Mouse (Mus musculus) brain, adult 2 months (tissue): ENCODE data around the gene Gm21149.
"Not testable (repeated sequence)": the region's sequence is repeated elsewhere in the genome, so short reads cannot be mapped to it uniquely, and the experiment has no call there.

Source experiments
- DNase-seq: peaks from one replicate; pipeline ENCODE4 v3.0.0; 2011; ENCODE audit warnings: low read depth, low spot score

The Gm21149 gene

GRCm38 (mm10) chr5:15476423-15476822 is at the start of gene Gm21149:
Gene Gm21149 (minus strand): TSS chr5:15476523.
- DNase-seq, result not testable (repeated sequence)

- DNase-seq, result not testable (repeated sequence)
Measured at GRCm38 (mm10) chr5:15522470-15522869, 46.1 kb upstream of the Gm21149 start.

GRCm38 (mm10) chr5:15522028-15522427 is 45.7 kb upstream of the Gm21149 start:
- not testable (repeated sequence) for DNase-seq

GRCm38 (mm10) chr5:15520418-15520817 is 44.1 kb upstream of the Gm21149 start:
- DNase-seq, result not testable (repeated sequence)

- DNase-seq, result not testable (repeated sequence)
Measured at GRCm38 (mm10) chr5:15517150-15517549, 40.8 kb upstream of the Gm21149 start.

- DNase-seq, result not testable (repeated sequence)
Measured at GRCm38 (mm10) chr5:15512236-15512635, 35.9 kb upstream of the Gm21149 start.

GRCm38 (mm10) chr5:15509911-15510310 is 33.6 kb upstream of the Gm21149 start:
- DNase-seq, result not testable (repeated sequence)

- not testable (repeated sequence) for DNase-seq
Measured at GRCm38 (mm10) chr5:15508460-15509451, 32.4 kb upstream of the Gm21149 start.

- DNase-seq, result not testable (repeated sequence)
Measured at GRCm38 (mm10) chr5:15507757-15508459, 31.6 kb upstream of the Gm21149 start.

- DNase-seq, result no peak
Measured at GRCm38 (mm10) chr5:15507309-15507619, 30.9 kb upstream of the Gm21149 start.

GRCm38 (mm10) chr5:15506575-15507308 is 30.4 kb upstream of the Gm21149 start:
- DNase-seq, result peak; percentile 69

- peak; percentile 14 for DNase-seq
Measured at GRCm38 (mm10) chr5:15498774-15499400, 22.6 kb upstream of the Gm21149 start.

- not testable (repeated sequence) for DNase-seq
Measured at GRCm38 (mm10) chr5:15498350-15498749, 22.0 kb upstream of the Gm21149 start.

GRCm38 (mm10) chr5:15490934-15491333 is 14.6 kb upstream of the Gm21149 start:
- DNase-seq, result not testable (repeated sequence)

- DNase-seq, result no peak
Measured at GRCm38 (mm10) chr5:15488743-15489142, 12.4 kb upstream of the Gm21149 start.

- peak; percentile 4 for DNase-seq
Measured at GRCm38 (mm10) chr5:15484616-15485015, 8.3 kb upstream of the Gm21149 start.

GRCm38 (mm10) chr5:15483576-15483975 is 7.3 kb upstream of the Gm21149 start:
- DNase-seq, result not testable (repeated sequence)

- not testable (repeated sequence) for DNase-seq
Measured at GRCm38 (mm10) chr5:15482815-15483214, 6.5 kb upstream of the Gm21149 start.

- not testable (repeated sequence) for DNase-seq
Measured at GRCm38 (mm10) chr5:15470141-15470540, 6.2 kb downstream of the Gm21149 start.

- peak; percentile 27 for DNase-seq
Measured at GRCm38 (mm10) chr5:15467768-15468167, 8.6 kb downstream of the Gm21149 start.

GRCm38 (mm10) chr5:15466218-15466617 is 10.1 kb downstream of the Gm21149 start:
- not testable (repeated sequence) for DNase-seq
